Mouse (Mus musculus) heart, embryonic 10.5 days (tissue): ENCODE data around the gene Zmynd10. TPM values are rescaled to one million over a fixed set of nuclear protein-coding genes. Genes with fewer than 3 reads are reported as not detected.
A peak's percentile ranks its signal among the peaks of the same experiment; 100 is the strongest.

Source experiments
- DNase-seq: peaks from one replicate; pipeline ENCODE4 v3.0.0-alpha.2; 2017; ENCODE audit warnings: low spot score
- H3K27ac ChIP-seq: fragments of 300-500 bp; sonication (generic); 2 replicates; pipeline ENCODE4 v1.5.1; 2016; ENCODE audit warnings: mild to moderate bottlenecking
- H3K27me3 ChIP-seq: fragments of 300-500 bp; sonication (generic); 2 replicates; pipeline ENCODE4 v1.6.1; 2016; ENCODE audit warnings: mild to moderate bottlenecking; ENCODE audit not compliant: poor library complexity, insufficient read depth, severe bottlenecking
- H3K36me3 ChIP-seq: fragments of 300-500 bp; sonication (generic); 2 replicates; pipeline ENCODE4 v1.6.1; 2016; ENCODE audit warnings: mild to moderate bottlenecking, moderate library complexity
- H3K4me1 ChIP-seq: fragments of 300-500 bp; sonication (generic); 2 replicates; pipeline ENCODE4 v1.6.1; 2016; ENCODE audit warnings: mild to moderate bottlenecking
- H3K4me3 ChIP-seq: fragments of 300-500 bp; sonication (generic); 2 replicates; pipeline ENCODE4 v1.5.1; 2016; ENCODE audit warnings: mild to moderate bottlenecking, moderate library complexity
- H3K9me3 ChIP-seq: fragments of 300-500 bp; sonication (generic); 2 replicates; pipeline ENCODE4 v1.6.1; 2016; ENCODE audit warnings: mild to moderate bottlenecking, moderate library complexity
- WGBS: fragments of 180-500 bp; shearing (Covaris S2); methylation state at CpG from one replicate; pipeline ENCODE4 v1.1.7; 2016; 5-methylcytosine and 5-hydroxymethylcytosine counted together
- polyA plus RNA-seq: library from polyadenylated mRNA; unstranded; fragments of >200 nt; fragmentation: Nextera tagmentation; extraction: Ambion mirVana; gene quantifications from 2 replicates; pipeline ENCODE4 v1.2.1, GENCODE M21; 2016

The Zmynd10 gene
- polyA plus RNA-seq, 1 experiment from 2014 or later, result not detected

- Histone ChIP-seq H3K4me3 (peak overlapping the region; percentile 43), H3K27ac (peak overlapping the region; percentile 80), H3K4me1 (peaks cover 51% of the 10 kb centered on the region), H3K36me3 (peaks cover 56% of the 10 kb centered on the region), H3K9me3 (no peaks in the 10 kb centered on the region), H3K27me3 (peaks cover 35% of the 10 kb centered on the region)
- WGBS, result 30% methylated on average over 25 of the region's 25 CpGs
- no peak for DNase-seq
Measured at GRCm38 (mm10) chr9:107521711-107522399, 25.2 kb upstream of the Zmynd10 start.

- H3K4me1 ChIP-seq, result peaks cover 56% of the 10 kb centered on the region
- no peak for DNase-seq
- peak overlapping the region; percentile 80 for H3K27ac ChIP-seq
- no peaks in the 10 kb centered on the region for H3K9me3 ChIP-seq
- peaks cover 40% of the 10 kb centered on the region for H3K27me3 ChIP-seq
- WGBS, result 67% methylated on average over 2 of the region's 2 CpGs
- peak overlapping the region; percentile 43 for H3K4me3 ChIP-seq
- H3K36me3 ChIP-seq, result peaks cover 53% of the 10 kb centered on the region
Measured at GRCm38 (mm10) chr9:107522400-107522711, 24.7 kb upstream of the Zmynd10 start.

- 9% methylated on average over 44 of the region's 44 CpGs for WGBS
- DNase-seq, result peak; percentile 94
- peak overlapping the region; percentile 58 for H3K4me3 ChIP-seq
- peaks cover 37% of the 10 kb centered on the region for H3K36me3 ChIP-seq
- peaks cover 49% of the 10 kb centered on the region for H3K4me1 ChIP-seq
- peak overlapping the region; percentile 44; the same call in 1 of the 2 replicates for H3K27ac ChIP-seq
- peaks cover 55% of the 10 kb centered on the region for H3K27me3 ChIP-seq
- H3K9me3 ChIP-seq, result no peaks in the 10 kb centered on the region
Measured at GRCm38 (mm10) chr9:107526198-107527026, 20.7 kb upstream of the Zmynd10 start.

GRCm38 (mm10) chr9:107533791-107534407 is 13.2 kb upstream of the Zmynd10 start, which contains the start of gene Tmem115:
Tmem115 (plus strand) TSS chr9:107533945.
- H3K27ac ChIP-seq, result peak within 1 kb of the TSS; percentile 92
- 0 out of 2 replicates have a peak, but pooled peaks cover 5% of the 10 kb centered on the region for H3K27me3 ChIP-seq
- H3K36me3 ChIP-seq, result peaks cover 24% of the 10 kb centered on the region
- peak; percentile 99 for DNase-seq
- H3K4me1 ChIP-seq, result peaks cover 40% of the 10 kb centered on the region
- H3K4me3 ChIP-seq, result peak within 1 kb of the TSS; percentile 88
- WGBS, result under 1% methylated on average over 48 of the region's 48 CpGs
- no peaks in the 10 kb centered on the region for H3K9me3 ChIP-seq

- peak overlapping the region; percentile 92 for H3K27ac ChIP-seq
- 1% methylated on average over 40 of the region's 40 CpGs for WGBS
- DNase-seq, result no peak
Measured at GRCm38 (mm10) chr9:107534408-107535202, 12.5 kb upstream of the Zmynd10 start.

GRCm38 (mm10) chr9:107538231-107538630 is 8.9 kb upstream of the Zmynd10 start:
- Histone ChIP-seq H3K4me1 (peaks cover 58% of the 10 kb centered on the region), H3K36me3 (peaks cover 39% of the 10 kb centered on the region), H3K4me3 (no peak overlapping the region), H3K27ac (no peak overlapping the region), H3K9me3 (no peaks in the 10 kb centered on the region), H3K27me3 (no peaks in the 10 kb centered on the region)
- no peak for DNase-seq
- 87% methylated on average over 7 of the region's 7 CpGs for WGBS

More at GRCm38 (mm10) chr9:107534408-107535202, 12.5 kb upstream of the Zmynd10 start:
- 0 out of 2 replicates have a peak, but pooled peaks cover 2% of the 10 kb centered on the region for H3K27me3 ChIP-seq
- peaks cover 31% of the 10 kb centered on the region for H3K36me3 ChIP-seq
- peak overlapping the region; percentile 88 for H3K4me3 ChIP-seq
- peaks cover 36% of the 10 kb centered on the region for H3K4me1 ChIP-seq
- no peaks in the 10 kb centered on the region for H3K9me3 ChIP-seq

GRCm38 (mm10) chr9:107538711-107539110 is 8.4 kb upstream of the Zmynd10 start:
- no peak overlapping the region for H3K4me3 ChIP-seq
- H3K27me3 ChIP-seq, result no peaks in the 10 kb centered on the region
- DNase-seq, result no peak
- H3K27ac ChIP-seq, result no peak overlapping the region
- peaks cover 60% of the 10 kb centered on the region for H3K4me1 ChIP-seq
- peaks cover 44% of the 10 kb centered on the region for H3K36me3 ChIP-seq
- 88% methylated on average over 3 of the region's 3 CpGs for WGBS
- no peaks in the 10 kb centered on the region for H3K9me3 ChIP-seq

- no peak for DNase-seq
- no peak overlapping the region for H3K27ac ChIP-seq
- H3K27me3 ChIP-seq, result no peaks in the 10 kb centered on the region
- WGBS, result 94% methylated on average over 8 of the region's 8 CpGs
- peaks cover 55% of the 10 kb centered on the region for H3K36me3 ChIP-seq
- no peaks in the 10 kb centered on the region for H3K9me3 ChIP-seq
- H3K4me3 ChIP-seq, result no peak overlapping the region
- peaks cover 52% of the 10 kb centered on the region for H3K4me1 ChIP-seq
Measured at GRCm38 (mm10) chr9:107539940-107540339, 7.2 kb upstream of the Zmynd10 start.

GRCm38 (mm10) chr9:107540420-107540819 is 6.7 kb upstream of the Zmynd10 start:
- Histone ChIP-seq H3K27ac (no peak overlapping the region), H3K27me3 (no peaks in the 10 kb centered on the region), H3K9me3 (no peaks in the 10 kb centered on the region), H3K4me3 (no peak overlapping the region), H3K36me3 (peaks cover 60% of the 10 kb centered on the region), H3K4me1 (peaks cover 51% of the 10 kb centered on the region)
- WGBS, result 71% methylated on average over 4 of the region's 4 CpGs
- no peak for DNase-seq

GRCm38 (mm10) chr9:107541005-107541404 is 6.1 kb upstream of the Zmynd10 start:
- no peak for DNase-seq
- Histone ChIP-seq H3K9me3 (no peaks in the 10 kb centered on the region), H3K27ac (0 out of 2 replicates have a peak overlapping the region, but pooled peaks have one; percentile 86), H3K27me3 (no peaks in the 10 kb centered on the region), H3K4me3 (peak overlapping the region; percentile 78), H3K36me3 (peaks cover 60% of the 10 kb centered on the region), H3K4me1 (peaks cover 48% of the 10 kb centered on the region)
- 39% methylated on average over 10 of the region's 10 CpGs for WGBS

GRCm38 (mm10) chr9:107541474-107542351 is 5.4 kb upstream of the Zmynd10 start, which contains the start of the genes Cyb561d2 and Nprl2:
Cyb561d2 (minus strand) TSS chr9:107542193.
Nprl2 (plus strand) TSS chr9:107542226.
- under 1% methylated on average over 46 of the region's 46 CpGs for WGBS
- Histone ChIP-seq H3K27ac (peak within 1 kb of the TSS; percentile 86), H3K36me3 (peaks cover 58% of the 10 kb centered on the region), H3K27me3 (no peaks in the 10 kb centered on the region), H3K9me3 (no peaks in the 10 kb centered on the region), H3K4me1 (peaks cover 46% of the 10 kb centered on the region), H3K4me3 (peak within 1 kb of the TSS; percentile 78)
- DNase-seq, result peak; percentile 98
